Mouse (Mus musculus) G1E-ER4 (cell line): Measurements from ENCODE around the gene Vmn1r107. TPM values are rescaled to one million over a fixed set of nuclear protein-coding genes. Genes with fewer than 3 reads are reported as not detected.
"Not testable (repeated sequence)": the region's sequence is repeated elsewhere in the genome, so short reads cannot be mapped to it uniquely, and the experiment has no call there.

Experiments
- GATA1 ChIP-seq: IDR thresholded peaks from one replicate; pipeline ENCODE4 v1.8.0; 2012; ENCODE audit warnings: low read length, inconsistent platforms
- polyA plus RNA-seq: library from polyadenylated mRNA; stranded (reverse); fragments of >175 nt; gene quantifications from 2 replicates; pipeline ENCODE4 v1.2.3, GENCODE M21; 2012

Vmn1r107 gene
- not detected in 2 replicates for polyA plus RNA-seq

DNA sequence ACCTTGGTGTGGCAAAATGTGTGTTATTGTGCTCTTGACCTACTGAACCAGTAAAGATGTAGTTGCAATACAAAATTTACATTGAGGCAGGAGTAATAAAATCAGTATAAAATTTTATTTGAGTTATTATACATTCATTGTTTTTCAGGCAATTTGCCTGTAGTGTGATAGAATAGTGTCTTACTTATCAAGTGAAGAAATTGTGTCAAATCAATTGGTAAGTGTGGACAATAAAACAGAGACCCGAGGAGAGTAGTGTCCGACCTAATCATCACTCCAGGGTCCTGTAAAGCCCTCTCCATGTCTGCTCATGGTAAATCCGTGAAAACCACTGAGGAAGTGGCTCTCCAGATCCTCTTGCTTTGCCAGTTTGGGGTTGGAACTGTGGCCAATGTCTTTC is at the start of gene Vmn1r107:
Vmn1r107 (plus strand) TSS at position 301 of the 400 bp plus-strand sequence.
- TF ChIP-seq GATA1: not testable (repeated sequence)

DNA sequence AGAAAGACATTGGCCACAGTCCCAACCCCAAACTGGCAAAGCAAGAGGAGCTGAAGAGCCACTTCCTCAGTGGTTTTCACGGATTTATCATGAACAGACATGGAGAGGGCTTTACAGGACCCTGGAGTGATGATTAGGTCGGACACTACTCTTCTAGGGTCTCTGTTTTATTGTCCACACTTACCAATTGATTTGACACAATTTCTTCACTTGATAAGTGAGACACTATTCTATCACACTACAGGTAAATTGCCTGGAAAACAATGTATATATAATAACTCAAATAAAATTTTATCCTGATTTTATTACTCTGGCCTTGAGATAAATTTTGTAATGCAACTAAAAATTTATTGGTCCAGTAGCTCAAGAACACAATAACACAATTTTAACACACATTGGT is 34.4 kb downstream of the Vmn1r107 start, which contains the start of gene Vmn1r111:
Vmn1r111 (minus strand) TSS at position 101 of the 400 bp plus-strand sequence.
- TF ChIP-seq GATA1: not testable (repeated sequence)

Other genes starting within 250 kb of the Vmn1r107 start
- not detected in 2 replicates for gene Vmn1r101, start 226.3 kb upstream of the Vmn1r107 start, polyA plus RNA-seq
- gene Gm10670, start 194.0 kb upstream of the Vmn1r107 start, polyA plus RNA-seq: not detected in 2 replicates
- gene Vmn1r103, start 158.4 kb upstream of the Vmn1r107 start, polyA plus RNA-seq: not detected in 2 replicates
- gene Vmn1r104, start 135.1 kb upstream of the Vmn1r107 start, polyA plus RNA-seq: not detected in 2 replicates
- not detected in 2 replicates for gene Gm5726, start 123.2 kb upstream of the Vmn1r107 start, polyA plus RNA-seq
- not detected in 2 replicates for gene Gm4141, start 92.7 kb upstream of the Vmn1r107 start, polyA plus RNA-seq
- not detected in 2 replicates for gene Gm4513, start 69.9 kb upstream of the Vmn1r107 start, polyA plus RNA-seq
- not detected in 2 replicates for gene Vmn1r111, start 34.3 kb downstream of the Vmn1r107 start, polyA plus RNA-seq
- not detected in 2 replicates for gene Gm10668, start 61.7 kb downstream of the Vmn1r107 start, polyA plus RNA-seq
- gene Vmn1r112, start 102.3 kb downstream of the Vmn1r107 start, polyA plus RNA-seq: not detected in 2 replicates
- gene Vmn1r113, start 118.4 kb downstream of the Vmn1r107 start, polyA plus RNA-seq: not detected in 2 replicates
- gene Vmn1r114, start 143.3 kb downstream of the Vmn1r107 start, polyA plus RNA-seq: not detected in 2 replicates
- not detected in 2 replicates for gene Vmn1r115, start 176.1 kb downstream of the Vmn1r107 start, polyA plus RNA-seq
- not detected in 2 replicates for gene Vmn1r116, start 203.3 kb downstream of the Vmn1r107 start, polyA plus RNA-seq
- not detected in 2 replicates for gene Vmn1r117, start 215.2 kb downstream of the Vmn1r107 start, polyA plus RNA-seq
- gene Vmn1r118, start 243.4 kb downstream of the Vmn1r107 start, polyA plus RNA-seq: not detected in 2 replicates